Mouse (Mus musculus) midbrain, embryonic 10.5 days (tissue): Measurements from ENCODE around the gene Tjp1. TPM values are rescaled to one million over a fixed set of nuclear protein-coding genes. Genes with fewer than 3 reads are reported as not detected.
A peak's percentile ranks its signal among the peaks of the same experiment; 100 is the strongest.

Experiments
- DNase-seq: peaks from one replicate; pipeline ENCODE4 v3.0.0-alpha.2; 2017; ENCODE audit warnings: low spot score
- H3K27ac ChIP-seq: fragments of 300-500 bp; sonication (generic); replicated peaks from 2 replicates; pipeline ENCODE4 v1.5.1; 2016; ENCODE audit warnings: mild to moderate bottlenecking
- H3K27me3 ChIP-seq: fragments of 300-500 bp; sonication (generic); 2 replicates; pipeline ENCODE4 v1.6.1; 2016; ENCODE audit warnings: low read depth, mild to moderate bottlenecking; ENCODE audit not compliant: poor library complexity, severe bottlenecking
- H3K36me3 ChIP-seq: fragments of 300-500 bp; sonication (generic); 2 replicates; pipeline ENCODE4 v1.6.1; 2016; ENCODE audit warnings: mild to moderate bottlenecking, moderate library complexity
- H3K4me1 ChIP-seq: fragments of 300-500 bp; sonication (generic); 2 replicates; pipeline ENCODE4 v1.6.1; 2016
- H3K4me3 ChIP-seq: fragments of 300-500 bp; sonication (generic); 2 replicates; pipeline ENCODE4 v1.5.1; 2016; ENCODE audit warnings: mild to moderate bottlenecking, moderate library complexity
- H3K9me3 ChIP-seq: fragments of 300-500 bp; sonication (generic); replicated peaks from 2 replicates; pipeline ENCODE4 v1.6.1; 2016; ENCODE audit warnings: mild to moderate bottlenecking
- WGBS: fragments of 180-500 bp; shearing (Covaris S2); methylation state at CpG from one replicate; pipeline ENCODE4 v1.1.7; 2016; 5-methylcytosine and 5-hydroxymethylcytosine counted together
- polyA plus RNA-seq: library from polyadenylated mRNA; unstranded; fragments of >200 nt; fragmentation: Nextera tagmentation; extraction: Ambion mirVana; gene quantifications from 2 replicates; pipeline ENCODE4 v1.2.1, GENCODE M21; 2016

The Tjp1 gene
- polyA plus RNA-seq, 1 experiment from 2014 or later, result 25.0 TPM

DNA sequence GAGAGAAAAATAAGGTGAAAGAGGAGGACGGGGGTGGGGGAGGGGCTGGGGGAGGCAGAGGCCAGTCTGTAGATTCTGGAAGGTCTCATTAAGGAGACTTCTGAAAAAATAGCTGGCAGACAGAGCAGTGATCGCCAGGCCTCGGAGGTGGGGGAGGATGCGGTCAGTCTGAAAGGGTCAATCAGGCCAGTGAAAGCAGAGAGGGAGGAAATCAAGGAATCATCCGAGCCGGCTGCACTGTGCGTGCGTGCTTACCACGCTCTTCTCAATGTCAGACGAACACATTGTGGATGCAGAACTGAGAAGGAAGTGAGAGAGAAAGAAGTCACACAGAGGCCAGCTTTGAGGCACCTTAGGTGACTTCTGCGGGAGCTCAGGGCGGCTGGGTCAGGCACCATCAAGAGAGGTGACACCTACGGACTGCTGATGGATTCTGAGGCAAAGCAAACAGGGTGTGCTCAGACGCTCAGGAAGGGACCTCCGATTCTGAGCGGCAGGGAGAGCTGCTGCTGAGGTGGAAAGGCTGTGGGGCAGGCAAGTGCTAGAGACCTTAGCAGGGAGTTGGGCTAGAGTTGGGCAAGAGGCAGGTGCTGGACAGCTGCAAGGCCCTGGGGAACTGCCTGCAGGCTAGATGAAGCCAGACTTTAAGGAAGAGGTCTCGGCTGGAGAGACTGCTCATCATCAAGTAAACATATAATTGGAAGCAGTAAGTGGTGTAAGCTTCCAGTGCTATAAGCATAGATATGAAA lies 133.7 kb downstream of the Tjp1 start:
- DNase-seq, result peak; percentile 34
- Histone ChIP-seq H3K27me3 (0 out of 2 replicates have a peak, but pooled peaks cover 4% of the 10 kb centered on the region), H3K27ac (peak overlapping the region; percentile 76), H3K4me3 (peak overlapping the region; percentile 42), H3K4me1 (peaks cover 26% of the 10 kb centered on the region), H3K9me3 (no peaks in the 10 kb centered on the region), H3K36me3 (no peaks in the 10 kb centered on the region)
- 7% methylated on average over 17 of the region's 17 CpGs for WGBS

- WGBS, result 64% methylated on average over 9 of the region's 9 CpGs
- 0 out of 2 replicates have a peak, but pooled peaks cover 4% of the 10 kb centered on the region for H3K27me3 ChIP-seq
Observed at GRCm38 (mm10) chr7:65392986-65393385, 134.6 kb downstream of the Tjp1 start.

GRCm38 (mm10) chr7:65389539-65389938 lies 138.0 kb downstream of the Tjp1 start:
- 0 out of 2 replicates have a peak, but pooled peaks cover 2% of the 10 kb centered on the region for H3K27me3 ChIP-seq
- peaks cover 26% of the 10 kb centered on the region for H3K4me1 ChIP-seq
- DNase-seq, result no peak
- H3K9me3 ChIP-seq, result no peaks in the 10 kb centered on the region
- no peak overlapping the region for H3K27ac ChIP-seq
- H3K4me3 ChIP-seq, result no peak overlapping the region
- H3K36me3 ChIP-seq, result no peaks in the 10 kb centered on the region
- 90% methylated on average over 7 of the region's 7 CpGs for WGBS

More at GRCm38 (mm10) chr7:65392986-65393385, 134.6 kb downstream of the Tjp1 start:
- Histone ChIP-seq H3K4me3 (no peak overlapping the region), H3K27ac (no peak overlapping the region), H3K36me3 (no peaks in the 10 kb centered on the region), H3K4me1 (peaks cover 34% of the 10 kb centered on the region), H3K9me3 (no peaks in the 10 kb centered on the region)
- no peak for DNase-seq

- WGBS, result 88% methylated on average over 8 of the region's 8 CpGs
- Histone ChIP-seq H3K4me1 (peaks cover 15% of the 10 kb centered on the region), H3K36me3 (no peaks in the 10 kb centered on the region), H3K27ac (peak overlapping the region; percentile 2; the same call in 1 of the 2 replicates), H3K27me3 (no peaks in the 10 kb centered on the region), H3K9me3 (no peaks in the 10 kb centered on the region), H3K4me3 (no peak overlapping the region)
- no peak for DNase-seq
Observed at GRCm38 (mm10) chr7:65388243-65389013, 139.2 kb downstream of the Tjp1 start.

DNA sequence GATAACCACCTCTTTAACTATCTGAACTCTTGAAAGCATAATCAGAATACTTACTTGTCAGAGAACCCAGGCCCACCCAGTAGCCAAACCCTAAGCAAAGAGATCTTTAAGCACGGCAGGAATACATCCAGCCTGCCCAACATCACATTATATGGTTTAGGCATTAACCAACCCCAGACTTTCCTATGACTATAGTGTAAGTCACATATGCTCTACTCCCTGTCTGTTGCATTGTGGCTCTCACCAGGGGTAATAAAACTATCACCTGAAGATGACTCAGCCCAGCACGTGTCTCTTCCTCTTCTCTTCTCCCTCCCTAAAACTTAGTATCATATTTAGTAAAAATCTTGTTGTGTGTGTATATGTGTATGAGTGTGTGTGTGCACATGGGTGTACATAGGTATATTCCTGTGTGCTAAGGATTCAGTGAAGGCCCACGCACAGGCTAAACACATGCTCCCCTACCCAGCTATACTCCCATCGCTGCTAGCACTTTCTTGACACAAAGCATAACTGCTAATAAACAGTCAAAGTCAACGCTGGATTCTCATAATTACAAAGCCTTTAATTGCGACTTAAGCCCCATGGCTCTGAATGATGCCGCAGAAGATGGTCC lies 139.9 kb downstream of the Tjp1 start:
- H3K4me1 ChIP-seq, result peaks cover 8% of the 10 kb centered on the region; the same call in 1 of the 2 replicates
- 92% methylated on average over 7 of the region's 7 CpGs for WGBS
- H3K36me3 ChIP-seq, result no peaks in the 10 kb centered on the region
- no peak overlapping the region for H3K4me3 ChIP-seq
- H3K27me3 ChIP-seq, result no peaks in the 10 kb centered on the region
- no peak for DNase-seq
- no peak overlapping the region for H3K27ac ChIP-seq
- H3K9me3 ChIP-seq, result no peaks in the 10 kb centered on the region

GRCm38 (mm10) chr7:65384775-65385174 lies 142.8 kb downstream of the Tjp1 start:
- WGBS, result 91% methylated on average over 7 of the region's 7 CpGs
- no peaks in the 10 kb centered on the region for H3K27me3 ChIP-seq

GRCm38 (mm10) chr7:65382515-65383283 lies 144.9 kb downstream of the Tjp1 start:
- H3K4me1 ChIP-seq, result peaks cover 19% of the 10 kb centered on the region
- DNase-seq, result no peak
- no peak overlapping the region for H3K4me3 ChIP-seq
- H3K27ac ChIP-seq, result no peak overlapping the region
- 88% methylated on average over 10 of the region's 10 CpGs for whole genome bisulfite sequencing
- H3K36me3 ChIP-seq, result no peaks in the 10 kb centered on the region
- H3K27me3 ChIP-seq, result no peaks in the 10 kb centered on the region
- no peaks in the 10 kb centered on the region for H3K9me3 ChIP-seq

More at GRCm38 (mm10) chr7:65384775-65385174, 142.8 kb downstream of the Tjp1 start:
- Histone ChIP-seq H3K4me1 (peaks cover 17% of the 10 kb centered on the region), H3K4me3 (no peak overlapping the region), H3K9me3 (no peaks in the 10 kb centered on the region), H3K27ac (no peak overlapping the region), H3K36me3 (no peaks in the 10 kb centered on the region)
- DNase-seq, result no peak

GRCm38 (mm10) chr7:65381896-65382295 lies 145.7 kb downstream of the Tjp1 start:
- WGBS, result 35% methylated on average over 6 of the region's 6 CpGs
- peaks cover 19% of the 10 kb centered on the region for H3K4me1 ChIP-seq
- no peak overlapping the region for H3K27ac ChIP-seq
- no peaks in the 10 kb centered on the region for H3K27me3 ChIP-seq
- DNase-seq, result no peak
- H3K36me3 ChIP-seq, result no peaks in the 10 kb centered on the region
- no peak overlapping the region for H3K4me3 ChIP-seq
- no peaks in the 10 kb centered on the region for H3K9me3 ChIP-seq

- Histone ChIP-seq H3K4me3 (no peak overlapping the region), H3K9me3 (no peaks in the 10 kb centered on the region), H3K36me3 (no peaks in the 10 kb centered on the region), H3K27me3 (no peaks in the 10 kb centered on the region), H3K4me1 (peaks cover 19% of the 10 kb centered on the region), H3K27ac (no peak overlapping the region)
- 92% methylated on average over 9 of the region's 9 CpGs for WGBS
- no peak for DNase-seq
Observed at GRCm38 (mm10) chr7:65380716-65381115, 146.9 kb downstream of the Tjp1 start.

DNA sequence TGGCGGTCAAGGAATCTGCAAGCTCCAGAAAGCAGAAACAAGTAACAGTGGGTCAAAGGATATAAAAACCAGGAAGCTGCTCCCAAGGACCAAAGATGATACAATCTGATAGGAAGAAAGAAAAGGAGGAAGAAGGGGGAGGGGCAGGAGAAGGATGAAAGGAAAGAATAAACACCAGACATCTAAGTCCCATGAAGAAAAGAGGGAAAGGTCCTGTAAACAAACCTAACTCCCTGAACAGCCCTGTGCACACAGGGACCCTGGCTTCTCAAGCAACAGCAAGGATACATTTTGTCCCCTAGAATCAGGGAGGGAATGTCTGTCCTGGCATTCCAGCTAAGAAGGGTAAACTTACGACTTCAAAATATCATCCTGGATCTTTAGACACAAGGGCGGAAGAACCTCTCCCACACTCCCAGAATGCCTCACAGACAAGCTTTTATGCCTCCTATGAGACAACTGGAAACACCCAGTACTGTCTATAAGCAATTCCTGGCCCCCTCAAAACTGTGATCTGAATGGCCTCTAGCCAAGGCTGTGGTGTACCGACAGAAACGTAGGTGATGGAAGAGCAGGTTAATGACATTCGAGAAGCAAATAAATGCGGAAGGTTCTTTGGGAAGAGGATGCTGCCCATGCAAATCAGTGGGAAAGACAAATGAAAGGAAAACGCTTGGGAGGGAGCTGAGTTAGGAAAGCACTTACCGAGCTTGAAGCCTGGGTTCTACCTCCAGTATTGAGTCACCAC lies 148.6 kb downstream of the Tjp1 start:
- DNase-seq, result no peak
- Histone ChIP-seq H3K27me3 (no peaks in the 10 kb centered on the region), H3K27ac (no peak overlapping the region), H3K4me1 (peaks cover 19% of the 10 kb centered on the region), H3K36me3 (no peaks in the 10 kb centered on the region), H3K4me3 (no peak overlapping the region), H3K9me3 (no peaks in the 10 kb centered on the region)
- 69% methylated on average over 9 of the region's 9 CpGs for WGBS

- Histone ChIP-seq H3K4me3 (no peak overlapping the region), H3K9me3 (no peaks in the 10 kb centered on the region), H3K27me3 (no peaks in the 10 kb centered on the region), H3K27ac (no peak overlapping the region), H3K36me3 (no peaks in the 10 kb centered on the region), H3K4me1 (peaks cover 19% of the 10 kb centered on the region)
- WGBS, result 89% methylated on average over 3 of the region's 3 CpGs
- no peak for DNase-seq
Observed at GRCm38 (mm10) chr7:65377521-65377920, 150.1 kb downstream of the Tjp1 start.
